Mouse (Mus musculus) small intestine, adult 2 months (tissue): Measurements from ENCODE around the gene Cdk6. TPM values are rescaled to one million over a fixed set of nuclear protein-coding genes. Genes with fewer than 3 reads are reported as not detected.
"Not testable (repeated sequence)": the region's sequence is repeated elsewhere in the genome, so short reads cannot be mapped to it uniquely, and the experiment has no call there.

Experiments used
- H3K27ac ChIP-seq: fragments of 200-500 bp; 2 replicates; pipeline ENCODE4 v1.5.1; 2012; ENCODE audit warnings: low read depth, low read length, control low read depth, inconsistent platforms; ENCODE audit not compliant: insufficient read depth
- H3K27me3 ChIP-seq: fragments of 200-500 bp; 2 replicates; pipeline ENCODE4 v1.6.1; 2012; ENCODE audit warnings: mild to moderate bottlenecking, moderate library complexity, low read length, inconsistent platforms; ENCODE audit not compliant: control insufficient read depth, insufficient read depth
- H3K36me3 ChIP-seq: fragments of 200-500 bp; 2 replicates; pipeline ENCODE4 v1.6.1; 2012; ENCODE audit warnings: mild to moderate bottlenecking, low read length, control low read depth, inconsistent platforms; ENCODE audit not compliant: control insufficient read depth, insufficient read depth
- H3K4me1 ChIP-seq: fragments of 200-500 bp; 2 replicates; pipeline ENCODE4 v1.6.1; 2012; ENCODE audit warnings: low read length, inconsistent platforms, mixed read lengths; ENCODE audit not compliant: control insufficient read depth, insufficient read depth, insufficient read length
- H3K4me3 ChIP-seq: fragments of 200-500 bp; 2 replicates; pipeline ENCODE4 v1.5.1; 2012; ENCODE audit warnings: low read depth, mild to moderate bottlenecking, control low read depth, inconsistent platforms, low read length, moderate library complexity
- CTCF ChIP-seq: fragments of 200-500 bp; IDR thresholded peaks from 2 replicates; pipeline ENCODE4 v1.5.1; 2012; ENCODE audit warnings: low read depth, mild to moderate bottlenecking, control low read depth, inconsistent platforms, low read length, moderate library complexity, mixed read lengths; ENCODE audit not compliant: insufficient replicate concordance, insufficient read length; ENCODE audit errors: extremely low read depth
- POLR2A ChIP-seq: fragments of 200-500 bp; IDR thresholded peaks from 2 replicates; pipeline ENCODE4 v1.6.1; 2012; ENCODE audit warnings: low read depth, mild to moderate bottlenecking, control low read depth, inconsistent platforms, low read length, moderate library complexity
- WGBS: fragments of 180-500 bp; shearing (Covaris S2); methylation state at CpG from one replicate; pipeline ENCODE4 v1.1.7; 2018; 5-methylcytosine and 5-hydroxymethylcytosine counted together
- polyA plus RNA-seq: library from polyadenylated mRNA; depleted of rRNA; stranded (reverse); fragments of >200 nt; gene quantifications from 2 replicates; pipeline ENCODE4 v1.2.3, GENCODE M21; 2012

Gene Cdk6
- polyA plus RNA-seq, 1 experiment: 7.7 TPM

DNA sequence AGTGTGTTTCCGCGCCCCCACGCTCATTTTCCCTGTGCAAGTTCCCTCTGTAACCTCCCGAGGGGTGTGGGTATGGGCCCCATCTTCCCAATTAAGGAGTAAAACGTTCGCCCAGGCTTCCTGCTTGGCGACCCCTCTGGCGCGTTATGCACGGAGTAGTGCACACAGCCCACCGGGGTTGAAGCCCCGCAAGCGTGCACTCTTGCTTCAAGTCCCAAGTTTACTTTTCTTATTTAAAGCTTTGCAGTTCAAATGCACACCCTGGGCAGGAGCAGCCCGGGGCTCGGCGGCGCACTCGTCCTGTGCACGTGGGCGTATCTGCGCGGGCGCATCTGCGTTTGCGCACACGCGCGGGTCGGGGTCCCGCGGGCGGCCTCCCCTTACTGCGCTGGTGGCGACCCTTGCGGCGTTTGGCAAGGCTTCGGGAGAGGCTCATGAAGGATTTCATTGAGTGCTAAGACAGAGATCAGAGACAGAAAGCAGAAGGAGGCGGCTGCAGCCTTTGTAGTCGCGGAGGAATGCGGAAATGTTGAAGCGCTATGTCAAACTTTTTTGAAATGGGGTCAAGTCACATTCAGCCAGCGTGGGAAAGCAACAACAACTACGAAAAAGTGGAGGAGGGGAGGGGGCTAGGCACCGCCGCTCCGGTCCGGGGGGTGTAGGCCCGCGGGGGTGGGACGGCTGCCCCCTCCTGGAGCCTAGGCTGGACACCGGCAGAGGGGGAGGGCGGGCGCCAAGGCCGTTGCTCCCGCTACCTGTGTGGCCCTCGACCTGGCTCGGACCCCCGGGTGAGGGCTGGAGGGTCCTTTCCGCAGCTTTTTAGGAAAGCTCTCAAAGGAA lies 866 bp downstream of the Cdk6 start:
- Histone ChIP-seq H3K27ac (peak overlapping the region; percentile 81), H3K27me3 (no peaks in the 10 kb centered on the region), H3K4me3 (peak overlapping the region; percentile 71), H3K36me3 (no peaks in the 10 kb centered on the region; the same call in 1 of the 2 replicates), H3K4me1 (peaks cover 2% of the 10 kb centered on the region)
- TF ChIP-seq POLR2A: no peak
- no peak for TF ChIP-seq CTCF
- whole genome bisulfite sequencing: under 1% methylated on average over 60 of the region's 60 CpGs

DNA sequence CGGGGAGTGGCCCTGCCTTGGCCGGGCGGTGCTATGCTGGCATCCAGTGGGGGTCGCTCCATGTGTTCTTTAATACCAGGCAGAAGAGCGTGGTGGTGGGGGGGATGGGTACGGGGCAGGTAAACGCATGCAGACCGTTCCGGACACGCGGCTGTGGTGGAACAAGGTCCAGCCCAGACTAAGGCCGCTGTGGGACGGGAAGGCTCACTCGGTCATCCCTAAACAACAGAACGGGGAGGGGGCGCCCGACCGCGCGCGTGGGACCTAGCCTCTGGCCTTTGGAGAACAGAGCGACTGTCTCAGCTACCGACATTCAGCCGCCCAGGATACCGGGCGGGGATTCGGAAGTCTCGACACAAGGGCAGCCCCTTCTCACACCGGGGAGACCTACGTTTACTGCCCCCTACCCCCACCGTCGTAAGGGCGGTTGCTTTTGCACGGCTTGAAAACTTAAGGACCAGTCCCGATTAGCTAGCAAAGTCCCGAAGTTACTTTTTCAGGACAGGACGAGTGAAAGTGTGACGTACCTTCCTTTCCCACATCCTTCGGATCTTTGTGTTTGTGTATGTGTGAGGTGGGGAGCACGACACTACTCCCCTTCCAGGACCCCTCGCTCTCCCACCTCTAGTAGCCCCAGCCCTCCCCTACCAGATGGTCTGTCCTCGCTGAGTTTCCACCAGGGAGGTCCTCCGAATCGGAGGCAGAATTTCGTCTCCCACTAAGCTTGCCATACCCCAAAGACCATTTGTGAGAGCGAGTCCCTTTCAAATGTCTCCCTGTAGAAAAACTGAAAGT lies 1.7 kb downstream of the Cdk6 start:
- Histone ChIP-seq H3K4me3 (peak overlapping the region; percentile 71), H3K27me3 (no peaks in the 10 kb centered on the region), H3K27ac (peak overlapping the region; percentile 81), H3K36me3 (no peaks in the 10 kb centered on the region; the same call in 1 of the 2 replicates), H3K4me1 (peaks cover 2% of the 10 kb centered on the region)
- WGBS: under 1% methylated on average over 46 of the region's 46 CpGs
- TF ChIP-seq POLR2A (no peak), CTCF (no peak)

DNA sequence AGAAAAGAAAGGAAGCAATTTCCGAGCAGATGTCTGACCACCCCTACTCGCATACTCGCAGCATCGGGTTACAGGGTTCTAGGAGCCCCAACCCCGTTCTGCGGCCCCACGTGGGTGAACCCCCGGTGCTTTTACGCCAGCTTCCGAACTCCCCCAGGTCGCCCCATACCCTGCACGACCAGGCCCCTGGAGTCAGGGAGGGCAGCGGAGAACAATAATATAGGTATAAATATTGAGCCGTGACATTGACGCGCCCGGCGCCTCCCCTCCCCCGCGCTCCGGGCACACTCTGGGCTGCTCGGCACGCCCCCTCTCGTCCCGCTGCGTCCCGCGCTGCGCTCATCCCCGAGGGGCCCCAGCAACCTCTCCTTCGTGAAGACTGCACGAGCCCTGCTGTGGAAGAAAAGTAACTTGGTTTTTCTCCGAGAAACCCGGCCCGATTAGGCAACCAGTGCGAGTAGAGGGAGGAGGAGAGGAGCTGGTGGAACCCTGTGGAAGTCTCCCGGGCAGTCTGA lies 2.3 kb downstream of the Cdk6 start:
- no peaks in the 10 kb centered on the region; the same call in 1 of the 2 replicates for H3K36me3 ChIP-seq
- H3K27ac ChIP-seq: peak overlapping the region; percentile 81
- WGBS: under 1% methylated on average over 37 of the region's 37 CpGs
- H3K27me3 ChIP-seq: no peaks in the 10 kb centered on the region
- TF ChIP-seq CTCF (no peak), POLR2A (no peak; the same call in 1 of the 2 replicates)
- H3K4me1 ChIP-seq: peaks cover 2% of the 10 kb centered on the region
- peak overlapping the region; percentile 71 for H3K4me3 ChIP-seq

DNA sequence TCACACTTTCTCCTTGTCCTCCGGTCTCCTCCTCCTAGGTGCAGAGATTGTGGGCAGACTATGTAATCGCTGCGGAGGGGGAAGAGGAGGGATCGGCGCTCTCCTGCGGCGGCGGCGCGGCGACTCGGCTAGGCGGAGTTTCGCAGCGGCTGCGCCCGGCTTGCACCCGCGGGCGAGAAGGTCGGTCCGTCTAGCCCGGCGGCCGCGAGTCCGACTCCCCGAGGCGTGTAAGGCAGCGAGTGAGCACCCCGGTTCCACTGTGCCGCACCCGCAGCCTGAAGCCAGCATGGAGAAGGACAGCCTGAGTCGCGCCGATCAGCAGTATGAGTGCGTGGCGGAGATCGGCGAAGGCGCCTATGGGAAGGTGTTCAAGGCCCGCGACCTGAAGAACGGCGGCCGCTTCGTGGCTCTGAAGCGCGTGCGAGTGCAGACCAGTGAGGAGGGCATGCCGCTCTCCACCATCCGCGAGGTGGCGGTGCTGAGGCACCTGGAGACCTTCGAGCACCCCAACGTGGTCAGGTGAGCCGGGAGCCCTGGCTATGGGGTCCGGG lies 2.9 kb downstream of the Cdk6 start:
- peaks cover 2% of the 10 kb centered on the region for H3K4me1 ChIP-seq
- H3K27ac ChIP-seq: peak overlapping the region; percentile 81
- TF ChIP-seq CTCF (peak; percentile 59), POLR2A (0 out of 2 replicates have a peak, but pooled peaks have one; percentile 31)
- peak overlapping the region; percentile 71 for H3K4me3 ChIP-seq
- 1% methylated on average over 56 of the region's 58 CpGs for WGBS
- H3K36me3 ChIP-seq: no peaks in the 10 kb centered on the region; the same call in 1 of the 2 replicates
- no peaks in the 10 kb centered on the region for H3K27me3 ChIP-seq

DNA sequence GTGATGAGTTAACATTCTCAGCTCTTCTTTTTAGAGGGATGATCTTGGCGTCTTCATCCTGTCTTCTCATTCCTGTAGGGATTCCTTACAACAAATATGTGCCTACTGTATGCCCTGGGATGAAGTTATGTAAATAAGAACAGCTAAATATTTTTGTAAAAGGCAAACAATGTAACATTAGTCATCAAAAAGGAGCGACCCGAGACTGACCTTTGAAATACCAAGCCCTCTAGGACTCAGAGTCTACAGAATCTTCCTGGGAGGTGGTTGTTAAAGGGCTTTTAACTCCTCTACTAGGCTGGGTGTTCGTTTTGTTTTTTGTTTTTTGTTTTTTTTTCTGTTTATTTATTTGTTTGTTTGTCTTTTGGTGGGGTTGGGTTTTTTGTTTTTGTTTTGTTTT lies 4.3 kb downstream of the Cdk6 start:
- H3K27ac ChIP-seq, H3K36me3 ChIP-seq, H3K4me1 ChIP-seq, H3K4me3 ChIP-seq, H3K27me3 ChIP-seq: not testable (repeated sequence)
- WGBS: 11% methylated on average over 4 of the region's 4 CpGs

DNA sequence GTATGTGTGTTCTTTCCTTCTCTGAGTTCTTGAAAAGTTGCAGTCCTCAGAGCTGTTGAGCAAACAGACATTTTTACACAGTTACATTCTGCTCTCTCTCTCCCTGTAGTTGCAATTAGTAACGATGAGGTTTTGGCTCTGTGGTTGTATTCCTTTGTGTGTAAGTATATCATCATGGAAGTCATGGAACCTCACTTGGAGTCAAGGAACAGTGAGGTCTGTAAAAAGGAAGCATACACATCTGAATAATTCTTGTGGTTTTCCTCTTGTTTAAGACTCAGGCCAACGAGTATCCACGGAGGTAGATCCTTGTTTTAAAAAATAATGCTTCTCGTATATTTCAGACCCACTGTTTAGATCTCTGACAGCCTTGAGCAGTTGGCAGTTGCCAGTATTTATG lies 8.1 kb downstream of the Cdk6 start:
- not testable (repeated sequence) for H3K4me1 ChIP-seq, H3K36me3 ChIP-seq, H3K4me3 ChIP-seq, H3K27me3 ChIP-seq, H3K27ac ChIP-seq
- 60% methylated on average over 4 of the region's 4 CpGs for WGBS

DNA sequence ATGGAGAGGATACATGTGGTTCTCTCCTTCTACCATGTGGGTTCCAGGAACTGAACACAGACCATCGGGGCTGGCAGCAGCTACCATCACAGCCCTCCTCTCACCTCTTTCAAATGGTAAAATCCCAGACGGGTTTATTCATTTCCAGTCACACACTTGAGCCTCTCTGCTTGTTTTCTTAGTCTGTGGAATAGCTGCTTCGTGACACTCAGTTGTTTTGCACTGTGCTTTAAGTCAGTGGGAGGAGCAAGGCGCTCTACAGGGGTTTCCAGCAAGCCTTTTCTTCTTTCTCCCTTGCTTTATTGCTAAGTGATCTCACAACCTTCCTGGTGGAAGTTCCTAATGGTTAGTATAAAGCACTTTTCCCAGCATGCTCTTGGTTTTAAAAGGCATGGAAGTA lies 10.6 kb downstream of the Cdk6 start:
- H3K27me3 ChIP-seq, H3K4me1 ChIP-seq, H3K4me3 ChIP-seq, H3K27ac ChIP-seq, H3K36me3 ChIP-seq: not testable (repeated sequence)
- WGBS: 72% methylated on average over 4 of the region's 4 CpGs
